Mouse (Mus musculus) bone marrow, adult 2 months (tissue): ENCODE results near the gene Rnf6.

Experiments
- CTCF ChIP-seq: fragments of 200-500 bp; IDR thresholded peaks from 2 replicates; pipeline ENCODE4 v1.5.1; 2011; ENCODE audit warnings: low read length, control low read depth; ENCODE audit not compliant: control insufficient read depth, insufficient read depth
- POLR2A ChIP-seq: fragments of 200-500 bp; IDR thresholded peaks from 2 replicates; pipeline ENCODE4 v1.6.1; 2011; ENCODE audit warnings: low read depth, mild to moderate bottlenecking, control low read depth, low read length, borderline replicate concordance; ENCODE audit not compliant: control insufficient read depth

DNA sequence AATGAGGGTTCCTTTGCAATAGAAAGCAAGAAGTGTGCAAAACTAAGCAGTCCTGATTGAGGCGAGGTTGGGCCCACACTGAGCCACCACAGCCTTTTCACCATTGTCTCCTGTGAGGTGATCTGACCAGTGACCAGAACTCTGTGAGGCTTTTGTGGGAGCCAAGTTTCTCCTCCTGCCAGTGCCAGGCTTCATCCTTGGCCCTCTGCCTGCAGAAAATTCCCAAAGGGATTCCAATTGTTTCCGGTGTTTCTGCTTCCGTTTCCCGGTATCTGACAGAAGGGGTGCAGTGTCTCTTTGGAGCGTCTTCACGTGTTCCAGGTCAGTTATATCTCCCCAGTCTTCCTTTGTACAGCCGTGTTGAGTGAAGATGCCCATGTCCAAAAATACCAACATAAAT lies 32.6 kb downstream of the Rnf6 start:
- TF ChIP-seq POLR2A (no peak), CTCF (no peak)
